Mouse (Mus musculus) heart, embryonic 11.5 days (tissue): Measurements from ENCODE around the gene Elmsan1. TPM values are rescaled to one million over a fixed set of nuclear protein-coding genes. Genes with fewer than 3 reads are reported as not detected.
A peak's percentile ranks its signal among the peaks of the same experiment; 100 is the strongest.

Experiments used
- ATAC-seq: fragments of 200-750 bp; cut with Nextera tagmentation; replicated peaks from 2 replicates; pipeline ENCODE4 v1.8.0; 2017; ENCODE audit warnings: moderate library complexity; ENCODE audit not compliant: insufficient number of reproducible peaks, low FRiP score, low TSS enrichment
- H3K27ac ChIP-seq: fragments of 300-500 bp; sonication (generic); 2 replicates; pipeline ENCODE4 v1.5.1; 2014; ENCODE audit warnings: mild to moderate bottlenecking, low read depth, low read length
- H3K27me3 ChIP-seq: fragments of 300-500 bp; sonication (generic); 2 replicates; pipeline ENCODE4 v1.6.1; 2014; ENCODE audit warnings: mild to moderate bottlenecking, low read length, mixed read lengths; ENCODE audit not compliant: control insufficient read depth, insufficient read depth
- H3K36me3 ChIP-seq: fragments of 300-500 bp; sonication (generic); 2 replicates; pipeline ENCODE4 v1.6.1; 2014; ENCODE audit warnings: mild to moderate bottlenecking, low read length, moderate library complexity, mixed read lengths; ENCODE audit not compliant: control insufficient read depth, insufficient read depth
- H3K4me1 ChIP-seq: fragments of 300-500 bp; sonication (generic); 2 replicates; pipeline ENCODE4 v1.6.1; 2014; ENCODE audit warnings: low read length; ENCODE audit not compliant: control insufficient read depth, insufficient read depth
- H3K4me2 ChIP-seq: fragments of 300-500 bp; sonication (generic); 2 replicates; pipeline ENCODE4 v1.6.1; 2014; ENCODE audit warnings: mild to moderate bottlenecking, moderate library complexity
- H3K4me3 ChIP-seq: fragments of 300-500 bp; sonication (generic); 2 replicates; pipeline ENCODE4 v1.5.1; 2014; ENCODE audit warnings: low read depth, low read length
- H3K9ac ChIP-seq: fragments of 300-500 bp; sonication (generic); 2 replicates; pipeline ENCODE4 v1.6.1; 2014; ENCODE audit warnings: mild to moderate bottlenecking, low read depth, low read length, moderate library complexity
- H3K9me3 ChIP-seq: fragments of 300-500 bp; sonication (generic); replicated peaks from 2 replicates; pipeline ENCODE4 v1.6.1; 2016; ENCODE audit warnings: low read length; ENCODE audit not compliant: control insufficient read depth
- WGBS: fragments of 180-500 bp; shearing (Covaris S2); extraction: QIAGEN DNeasy Blood & Tissue Kit; methylation state at CpG from one replicate; pipeline ENCODE4 v1.1.7; 2014; ENCODE audit not compliant: insufficient replicate concordance; 5-methylcytosine and 5-hydroxymethylcytosine counted together
- polyA plus RNA-seq: library from polyadenylated mRNA; unstranded; fragments of >200 nt; fragmentation: Nextera tagmentation; extraction: Ambion mirVana; gene quantifications from 2 replicates; pipeline ENCODE4 v1.2.1, GENCODE M21; 2014

Gene Elmsan1
- polyA plus RNA-seq, 1 experiment from 2014 or later, result 7.1 TPM

DNA sequence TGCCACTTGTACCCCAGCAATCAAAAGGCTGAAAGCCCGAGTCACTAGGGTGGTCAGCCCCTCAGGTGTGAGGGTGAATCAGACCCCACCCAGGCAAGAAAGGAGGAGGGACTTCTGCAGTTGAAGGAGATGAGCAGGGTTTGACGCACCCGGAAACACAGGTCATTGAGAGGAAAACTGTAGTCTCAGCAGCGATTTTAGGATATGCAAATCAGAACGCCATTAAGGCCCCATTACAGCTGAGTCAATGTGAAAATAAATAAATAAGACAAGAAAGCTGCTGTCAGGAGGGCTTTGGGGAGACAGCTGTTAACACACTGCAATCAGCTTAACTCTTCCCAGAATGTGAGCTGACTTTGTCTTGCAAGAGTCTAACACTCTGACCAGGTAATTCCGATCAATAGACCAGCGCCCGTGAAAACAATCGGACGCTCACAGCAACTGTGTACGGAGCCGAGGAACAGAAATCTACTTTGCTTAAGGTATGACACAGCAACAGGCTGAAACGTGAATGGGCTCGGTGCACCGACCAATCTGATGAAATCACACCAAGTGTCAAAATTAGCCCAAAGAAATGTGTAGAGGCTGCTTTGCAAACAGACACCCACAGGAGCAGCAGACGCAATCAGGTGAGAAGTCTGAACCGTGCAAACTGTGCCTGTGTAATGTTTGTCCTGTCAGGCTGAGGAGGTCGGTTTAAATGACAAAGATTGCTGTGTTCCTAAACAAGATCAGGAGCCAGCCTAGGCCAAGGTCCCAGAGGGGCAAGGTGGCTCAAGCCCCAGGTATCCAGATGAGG lies 16.8 kb downstream of the Elmsan1 start:
- H3K27ac ChIP-seq, result 0 out of 2 replicates have a peak overlapping the region, but pooled peaks have one; percentile 15
- no peak overlapping the region for H3K4me2 ChIP-seq
- H3K4me1 ChIP-seq, result peaks cover 56% of the 10 kb centered on the region
- H3K27me3 ChIP-seq, result no peaks in the 10 kb centered on the region
- H3K9me3 ChIP-seq, result no peaks in the 10 kb centered on the region
- no peak overlapping the region for H3K9ac ChIP-seq
- 66% methylated on average over 18 of the region's 18 CpGs for WGBS
- H3K4me3 ChIP-seq, result no peak overlapping the region
- no peak for ATAC-seq
- no peaks in the 10 kb centered on the region for H3K36me3 ChIP-seq

DNA sequence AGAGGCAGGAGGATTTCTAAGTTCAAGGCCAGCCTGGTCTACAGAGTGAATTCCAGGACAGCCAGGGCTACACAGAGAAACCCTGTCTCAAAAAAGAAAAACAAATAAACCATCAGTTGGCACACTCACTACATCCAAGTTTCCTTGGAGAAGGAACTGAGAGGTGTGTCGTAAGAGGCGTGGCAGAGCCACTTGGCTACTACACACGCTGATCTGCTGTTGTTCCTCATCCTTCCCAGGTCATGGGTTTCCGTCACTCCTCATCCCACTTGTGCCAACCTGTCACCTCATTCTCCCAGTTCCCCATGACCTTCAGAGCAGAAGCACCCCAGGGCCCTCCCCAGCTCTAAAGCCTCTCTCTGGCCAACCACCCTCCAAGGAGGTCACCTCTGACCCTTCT lies 17.5 kb downstream of the Elmsan1 start:
- Histone ChIP-seq H3K27me3 (no peaks in the 10 kb centered on the region), H3K27ac (no peak overlapping the region), H3K4me1 (peaks cover 51% of the 10 kb centered on the region), H3K4me2 (no peak overlapping the region), H3K36me3 (no peaks in the 10 kb centered on the region), H3K9ac (no peak overlapping the region), H3K9me3 (no peaks in the 10 kb centered on the region), H3K4me3 (no peak overlapping the region)
- ATAC-seq, result no peak
- WGBS, result 87% methylated on average over 4 of the region's 4 CpGs

DNA sequence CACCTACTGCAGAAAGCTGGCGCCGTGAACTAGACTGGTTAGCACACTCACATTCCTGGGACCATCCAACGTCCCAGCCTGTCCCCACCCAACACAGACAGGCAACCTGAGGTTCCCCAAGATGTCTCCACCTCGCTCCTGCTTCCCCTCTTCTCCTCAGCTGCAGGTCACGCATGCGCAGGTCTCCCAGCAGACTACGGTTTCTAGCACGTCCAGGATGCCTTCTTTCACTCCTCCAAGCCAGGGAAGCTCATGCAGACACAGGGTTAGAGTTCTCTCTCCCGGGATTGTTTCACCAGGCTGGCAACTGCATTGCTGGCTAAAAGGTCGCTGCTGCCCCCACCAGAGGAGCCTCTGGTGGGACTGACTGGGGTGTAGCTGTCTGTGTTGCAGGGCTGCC lies 19.8 kb downstream of the Elmsan1 start:
- Histone ChIP-seq H3K4me2 (no peak overlapping the region), H3K4me1 (peaks cover 54% of the 10 kb centered on the region), H3K9me3 (no peaks in the 10 kb centered on the region), H3K36me3 (no peaks in the 10 kb centered on the region), H3K4me3 (no peak overlapping the region), H3K9ac (0 out of 2 replicates have a peak overlapping the region, but pooled peaks have one; percentile 13), H3K27ac (no peak overlapping the region), H3K27me3 (no peaks in the 10 kb centered on the region)
- ATAC-seq, result no peak
- WGBS, result 75% methylated on average over 10 of the region's 10 CpGs

DNA sequence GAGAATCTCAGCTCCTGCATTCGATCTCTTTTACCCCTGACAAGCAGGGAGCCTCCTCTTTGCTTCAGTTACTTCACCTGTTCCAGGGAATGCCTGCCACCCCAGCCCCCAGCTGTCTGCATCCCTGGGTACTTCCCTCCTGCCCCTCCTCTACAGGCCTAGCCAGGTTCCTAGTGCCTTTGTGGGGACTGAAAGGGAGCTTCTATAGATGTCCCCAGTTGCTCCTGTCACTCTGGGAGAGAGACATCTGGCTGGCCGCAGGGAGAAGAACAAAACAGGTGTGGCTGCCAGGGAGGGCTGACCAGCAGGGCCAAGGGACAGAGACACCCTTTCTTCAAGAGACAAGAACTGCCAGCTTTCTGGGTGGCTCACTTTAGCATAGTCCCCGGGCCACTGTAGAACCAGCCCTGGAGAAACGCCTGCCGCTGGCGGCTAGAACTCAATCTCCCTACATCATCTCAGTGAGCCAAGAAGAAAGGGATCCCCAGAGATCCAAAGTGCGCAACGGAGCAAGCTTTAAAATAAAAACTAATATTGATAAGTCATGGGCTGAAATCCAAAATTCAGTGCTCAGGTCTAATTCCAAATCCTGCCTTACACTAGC lies 20.5 kb downstream of the Elmsan1 start:
- H3K27ac ChIP-seq, result no peak overlapping the region
- no peaks in the 10 kb centered on the region for H3K27me3 ChIP-seq
- 70% methylated on average over 8 of the region's 8 CpGs for WGBS
- ATAC-seq, result no peak
- no peak overlapping the region for H3K4me2 ChIP-seq
- H3K36me3 ChIP-seq, result no peaks in the 10 kb centered on the region
- H3K4me3 ChIP-seq, result no peak overlapping the region
- no peaks in the 10 kb centered on the region for H3K9me3 ChIP-seq
- H3K4me1 ChIP-seq, result peaks cover 47% of the 10 kb centered on the region
- H3K9ac ChIP-seq, result no peak overlapping the region

DNA sequence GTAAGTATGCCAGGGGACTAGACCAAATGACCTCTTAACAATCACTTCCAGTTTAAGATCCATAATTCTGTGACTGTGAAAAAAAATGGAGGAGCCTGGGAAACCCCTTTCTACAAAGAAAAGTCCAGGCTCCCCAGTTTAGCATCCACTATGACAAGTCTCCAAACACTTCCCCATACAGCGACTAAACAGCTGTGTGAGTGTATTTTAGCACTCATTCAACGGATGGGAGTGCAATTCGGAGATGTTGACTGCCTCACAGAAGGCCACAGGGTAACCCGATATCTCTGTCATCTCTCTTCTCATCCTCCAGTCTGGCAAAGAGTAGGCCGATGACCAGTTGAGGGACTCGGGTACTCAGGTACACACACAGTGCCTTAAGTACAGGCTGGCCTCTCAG lies 23.5 kb downstream of the Elmsan1 start:
- Histone ChIP-seq H3K36me3 (no peaks in the 10 kb centered on the region), H3K27me3 (no peaks in the 10 kb centered on the region), H3K4me1 (peaks cover 48% of the 10 kb centered on the region), H3K27ac (no peak overlapping the region), H3K9me3 (no peaks in the 10 kb centered on the region), H3K4me2 (no peak overlapping the region), H3K4me3 (no peak overlapping the region), H3K9ac (no peak overlapping the region)
- no peak for ATAC-seq
- WGBS, result 47% methylated on average over 6 of the region's 6 CpGs

DNA sequence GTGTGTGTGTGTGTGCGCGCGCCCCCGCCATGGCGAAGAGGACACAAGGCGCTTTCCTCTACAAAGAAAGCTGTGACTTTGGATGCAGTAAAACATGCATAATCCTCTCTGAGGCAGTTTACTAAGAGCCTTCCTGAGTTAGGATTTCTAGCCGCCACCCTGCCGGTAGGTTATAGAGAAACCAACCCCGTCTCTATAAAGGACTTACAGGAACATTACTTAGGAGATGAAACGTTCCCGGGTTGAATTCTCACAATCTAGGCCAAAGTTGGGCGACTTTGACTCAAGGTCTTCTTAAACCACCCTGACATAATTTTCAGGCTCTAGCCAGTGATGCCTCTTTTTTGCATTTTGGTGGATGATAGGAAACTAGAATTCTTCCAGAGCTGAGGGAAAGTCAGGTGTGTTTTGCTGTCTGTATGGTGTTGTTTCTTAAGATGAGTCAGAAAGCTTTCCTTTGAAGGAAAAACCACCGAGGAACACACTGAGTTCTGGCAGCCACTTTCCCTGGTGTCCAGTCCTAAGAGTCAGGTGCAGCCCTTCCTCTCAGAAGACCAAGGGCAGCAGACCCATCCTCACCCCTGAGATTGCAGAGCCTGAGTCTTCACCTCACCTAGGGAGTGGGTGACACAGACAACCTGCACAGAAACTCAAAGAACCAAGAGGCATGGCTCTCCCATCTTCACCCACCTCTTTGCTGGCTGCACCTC lies 24.1 kb downstream of the Elmsan1 start:
- peak overlapping the region; percentile 95 for H3K9ac ChIP-seq
- no peaks in the 10 kb centered on the region for H3K9me3 ChIP-seq
- peak overlapping the region; percentile 100 for H3K4me2 ChIP-seq
- peak overlapping the region; percentile 83 for H3K4me3 ChIP-seq
- no peak for ATAC-seq
- 6% methylated on average over 13 of the region's 13 CpGs for WGBS
- H3K27ac ChIP-seq, result peak overlapping the region; percentile 98
- H3K36me3 ChIP-seq, result no peaks in the 10 kb centered on the region
- no peaks in the 10 kb centered on the region for H3K27me3 ChIP-seq
- H3K4me1 ChIP-seq, result peaks cover 55% of the 10 kb centered on the region

DNA sequence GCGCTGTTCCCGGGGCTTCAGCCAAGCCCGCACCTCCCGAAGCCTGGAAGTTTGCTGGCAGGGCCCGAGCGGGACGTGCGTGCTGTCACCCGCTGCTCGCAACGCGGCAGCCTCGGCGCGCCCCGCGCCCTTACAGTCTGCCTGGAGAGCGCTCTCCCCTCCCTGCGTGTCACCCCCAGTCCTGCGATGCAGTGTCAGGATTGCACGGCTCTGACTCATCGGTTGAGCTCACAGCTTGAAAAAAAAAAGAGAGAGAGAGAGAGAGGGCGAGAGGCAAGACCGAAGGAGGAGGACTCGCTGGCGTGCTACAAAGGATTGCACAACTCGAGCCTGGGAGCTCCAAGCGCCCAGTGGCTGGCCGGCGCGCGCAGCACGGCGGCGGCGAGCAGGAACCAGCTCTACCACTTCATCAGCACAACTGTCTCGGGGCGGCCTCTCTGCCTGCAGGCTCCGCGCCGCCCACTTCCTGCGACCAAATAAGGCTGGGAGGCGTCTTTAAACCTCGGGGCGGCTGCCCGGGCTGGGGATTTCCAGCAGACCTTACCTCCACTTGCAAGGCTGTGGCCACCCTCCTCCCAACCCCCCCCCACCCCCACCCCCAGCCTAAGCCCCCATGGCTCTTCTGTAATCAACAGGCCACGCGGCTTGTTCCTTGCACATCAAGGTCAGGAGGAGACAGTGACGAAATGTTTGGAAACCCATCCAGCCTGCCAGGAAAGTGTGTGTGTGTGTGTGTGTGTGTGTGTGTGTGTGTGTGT lies 24.9 kb downstream of the Elmsan1 start:
- H3K27me3 ChIP-seq, result no peaks in the 10 kb centered on the region
- H3K4me2 ChIP-seq, result peak overlapping the region; percentile 100
- H3K9ac ChIP-seq, result peak overlapping the region; percentile 95
- no peaks in the 10 kb centered on the region for H3K9me3 ChIP-seq
- H3K27ac ChIP-seq, result peak overlapping the region; percentile 98
- peak; percentile 82 for ATAC-seq
- H3K4me1 ChIP-seq, result peaks cover 62% of the 10 kb centered on the region
- H3K4me3 ChIP-seq, result peak overlapping the region; percentile 83
- WGBS, result under 1% methylated on average over 48 of the region's 49 CpGs
- H3K36me3 ChIP-seq, result no peaks in the 10 kb centered on the region
